Mouse (Mus musculus): ENCODE measurements at regions not wholly inside any gene's neighbourhood (a gene's known extent, or its start where the extent isn't known, plus 50 kb on each side); places are given as distances from the start of the nearest gene placed in this dataset.
"Not testable (repeated sequence)": the region's sequence is repeated elsewhere in the genome, so short reads cannot be mapped to it uniquely, and the experiment has no call there.

GRCm38 (mm10) chr13:5347503-5348469 lies 513.5 kb upstream of the Klf6 start:
- no peak overlapping the region for H3K4me3 ChIP-seq (ENCODE audit: low read depth, low read length)
- no peaks in the 10 kb centered on the region for H3K36me3 ChIP-seq (replicated peaks; ENCODE audit: control insufficient read depth, insufficient read depth, low read depth, low read length)
- H3K27me3 ChIP-seq (ENCODE audit: control insufficient read depth, insufficient read depth, low read length), result no peaks in the 10 kb centered on the region
- no peak overlapping the region for H3K4me2 ChIP-seq (ENCODE audit: low read depth, low read length)
- DNase-seq (ENCODE audit: low spot score), result no peak
- H3K9ac ChIP-seq (replicated peaks; ENCODE audit: low read length), result no peak overlapping the region
- H3K4me1 ChIP-seq (ENCODE audit: control insufficient read depth, insufficient read depth, low read length), result no peaks in the 10 kb centered on the region
- WGBS, result 70% methylated on average over 6 of the region's 6 CpGs
- H3K9me3 ChIP-seq (replicated peaks; ENCODE audit: control insufficient read depth, low read length), result no peaks in the 10 kb centered on the region
- ATAC-seq (replicated peaks; ENCODE audit: insufficient number of reproducible peaks, low FRiP score, low TSS enrichment, low read depth), result no peak
- H3K27ac ChIP-seq (replicated peaks; ENCODE audit: low read depth, low read length), result no peak overlapping the region

GRCm38 (mm10) chr13:5367058-5367797 lies 494.1 kb upstream of the Klf6 start:
- no peak overlapping the region for H3K4me2 ChIP-seq (ENCODE audit: low read depth, low read length)
- WGBS, result 87% methylated on average over 7 of the region's 7 CpGs
- H3K4me3 ChIP-seq (ENCODE audit: low read depth, low read length), result no peak overlapping the region
- no peaks in the 10 kb centered on the region for H3K27me3 ChIP-seq (ENCODE audit: control insufficient read depth, insufficient read depth, low read length)
- no peak for ATAC-seq (replicated peaks; ENCODE audit: insufficient number of reproducible peaks, low FRiP score, low TSS enrichment, low read depth)
- no peaks in the 10 kb centered on the region for H3K4me1 ChIP-seq (ENCODE audit: control insufficient read depth, insufficient read depth, low read length)
- H3K27ac ChIP-seq (replicated peaks; ENCODE audit: low read depth, low read length), result no peak overlapping the region
- H3K9me3 ChIP-seq (replicated peaks; ENCODE audit: control insufficient read depth, low read length), result no peaks in the 10 kb centered on the region
- H3K36me3 ChIP-seq (replicated peaks; ENCODE audit: control insufficient read depth, insufficient read depth, low read depth, low read length), result no peaks in the 10 kb centered on the region
- no peak overlapping the region for H3K9ac ChIP-seq (replicated peaks; ENCODE audit: low read length)
- no peak for DNase-seq (ENCODE audit: low spot score)

- DNase-seq (ENCODE audit: low spot score) (no peak), ATAC-seq (replicated peaks; ENCODE audit: insufficient number of reproducible peaks, low FRiP score, low TSS enrichment, low read depth) (no peak)
- no peak overlapping the region for H3K9ac ChIP-seq (replicated peaks; ENCODE audit: low read length)
- H3K4me1 ChIP-seq (ENCODE audit: control insufficient read depth, insufficient read depth, low read length), result no peaks in the 10 kb centered on the region
- no peaks in the 10 kb centered on the region for H3K36me3 ChIP-seq (replicated peaks; ENCODE audit: control insufficient read depth, insufficient read depth, low read depth, low read length)
- H3K4me3 ChIP-seq (ENCODE audit: low read depth, low read length), result no peak overlapping the region
- no peak overlapping the region for H3K27ac ChIP-seq (replicated peaks; ENCODE audit: low read depth, low read length)
- H3K9me3 ChIP-seq (replicated peaks; ENCODE audit: control insufficient read depth, low read length), result no peaks in the 10 kb centered on the region
- WGBS, result 76% methylated on average over 8 of the region's 8 CpGs
- H3K27me3 ChIP-seq (ENCODE audit: control insufficient read depth, insufficient read depth, low read length), result no peaks in the 10 kb centered on the region
- no peak overlapping the region for H3K4me2 ChIP-seq (ENCODE audit: low read depth, low read length)
These were observed 491.3 kb upstream of the Klf6 start for GRCm38 (mm10) chr13:5370007-5370406.

- Histone ChIP-seq H3K4me2 (ENCODE audit: low read depth, low read length) (no peak overlapping the region), H3K9me3 (replicated peaks; ENCODE audit: control insufficient read depth, low read length) (no peaks in the 10 kb centered on the region), H3K36me3 (replicated peaks; ENCODE audit: control insufficient read depth, insufficient read depth, low read depth, low read length) (no peaks in the 10 kb centered on the region), H3K27me3 (ENCODE audit: control insufficient read depth, insufficient read depth, low read length) (no peaks in the 10 kb centered on the region), H3K9ac (replicated peaks; ENCODE audit: low read length) (no peak overlapping the region), H3K4me1 (ENCODE audit: control insufficient read depth, insufficient read depth, low read length) (no peaks in the 10 kb centered on the region), H3K4me3 (ENCODE audit: low read depth, low read length) (no peak overlapping the region), H3K27ac (replicated peaks; ENCODE audit: low read depth, low read length) (no peak overlapping the region)
- DNase-seq (ENCODE audit: low spot score) (no peak), ATAC-seq (replicated peaks; ENCODE audit: insufficient number of reproducible peaks, low FRiP score, low TSS enrichment, low read depth) (no peak)
These were observed 488.1 kb upstream of the Klf6 start for GRCm38 (mm10) chr13:5373191-5373590.

- ATAC-seq (replicated peaks; ENCODE audit: insufficient number of reproducible peaks, low FRiP score, low TSS enrichment, low read depth) (no peak), DNase-seq (ENCODE audit: low spot score) (no peak)
- no peak overlapping the region for H3K9ac ChIP-seq (replicated peaks; ENCODE audit: low read length)
- no peaks in the 10 kb centered on the region for H3K36me3 ChIP-seq (replicated peaks; ENCODE audit: control insufficient read depth, insufficient read depth, low read depth, low read length)
- no peaks in the 10 kb centered on the region for H3K4me1 ChIP-seq (ENCODE audit: control insufficient read depth, insufficient read depth, low read length)
- no peak overlapping the region for H3K4me3 ChIP-seq (ENCODE audit: low read depth, low read length)
- H3K27me3 ChIP-seq (ENCODE audit: control insufficient read depth, insufficient read depth, low read length), result no peaks in the 10 kb centered on the region
- no peak overlapping the region for H3K27ac ChIP-seq (replicated peaks; ENCODE audit: low read depth, low read length)
- WGBS, result 89% methylated on average over 4 of the region's 4 CpGs
- no peaks in the 10 kb centered on the region for H3K9me3 ChIP-seq (replicated peaks; ENCODE audit: control insufficient read depth, low read length)
- no peak overlapping the region for H3K4me2 ChIP-seq (ENCODE audit: low read depth, low read length)
These were observed 453.0 kb upstream of the Klf6 start for GRCm38 (mm10) chr13:5408226-5408804.

- Histone ChIP-seq H3K4me1 (ENCODE audit: control insufficient read depth, insufficient read depth, low read length) (no peaks in the 10 kb centered on the region), H3K9ac (replicated peaks; ENCODE audit: low read length) (no peak overlapping the region), H3K27ac (replicated peaks; ENCODE audit: low read depth, low read length) (no peak overlapping the region), H3K9me3 (replicated peaks; ENCODE audit: control insufficient read depth, low read length) (no peaks in the 10 kb centered on the region), H3K4me3 (ENCODE audit: low read depth, low read length) (no peak overlapping the region), H3K27me3 (ENCODE audit: control insufficient read depth, insufficient read depth, low read length) (no peaks in the 10 kb centered on the region), H3K4me2 (ENCODE audit: low read depth, low read length) (no peak overlapping the region), H3K36me3 (replicated peaks; ENCODE audit: control insufficient read depth, insufficient read depth, low read depth, low read length) (no peaks in the 10 kb centered on the region)
- DNase-seq (ENCODE audit: low spot score) (no peak), ATAC-seq (replicated peaks; ENCODE audit: insufficient number of reproducible peaks, low FRiP score, low TSS enrichment, low read depth) (no peak)
These were observed 449.2 kb upstream of the Klf6 start for GRCm38 (mm10) chr13:5412052-5412451.

- H3K4me1 ChIP-seq (ENCODE audit: control insufficient read depth, insufficient read depth, low read length); H3K4me2 ChIP-seq (ENCODE audit: low read depth, low read length); DNase-seq (ENCODE audit: low spot score); H3K36me3 ChIP-seq (replicated peaks; ENCODE audit: control insufficient read depth, insufficient read depth, low read depth, low read length); H3K9me3 ChIP-seq (replicated peaks; ENCODE audit: control insufficient read depth, low read length); H3K4me3 ChIP-seq (ENCODE audit: low read depth, low read length); H3K27ac ChIP-seq (replicated peaks; ENCODE audit: low read depth, low read length); ATAC-seq (replicated peaks; ENCODE audit: insufficient number of reproducible peaks, low FRiP score, low TSS enrichment, low read depth); H3K9ac ChIP-seq (replicated peaks; ENCODE audit: low read length); H3K27me3 ChIP-seq (ENCODE audit: control insufficient read depth, insufficient read depth, low read length): not testable (repeated sequence)
These were observed 448.3 kb upstream of the Klf6 start for GRCm38 (mm10) chr13:5413009-5413408.

- Histone ChIP-seq H3K27ac (replicated peaks; ENCODE audit: low read depth, low read length) (no peak overlapping the region), H3K4me1 (ENCODE audit: control insufficient read depth, insufficient read depth, low read length) (no peaks in the 10 kb centered on the region), H3K9me3 (replicated peaks; ENCODE audit: control insufficient read depth, low read length) (no peaks in the 10 kb centered on the region), H3K9ac (replicated peaks; ENCODE audit: low read length) (no peak overlapping the region), H3K4me3 (ENCODE audit: low read depth, low read length) (no peak overlapping the region), H3K27me3 (ENCODE audit: control insufficient read depth, insufficient read depth, low read length) (no peaks in the 10 kb centered on the region), H3K36me3 (replicated peaks; ENCODE audit: control insufficient read depth, insufficient read depth, low read depth, low read length) (no peaks in the 10 kb centered on the region), H3K4me2 (ENCODE audit: low read depth, low read length) (no peak overlapping the region)
- DNase-seq (ENCODE audit: low spot score) (no peak), ATAC-seq (replicated peaks; ENCODE audit: insufficient number of reproducible peaks, low FRiP score, low TSS enrichment, low read depth) (no peak)
- WGBS, result 76% methylated on average over 1 of the region's 1 CpGs
These were observed 437.2 kb upstream of the Klf6 start for GRCm38 (mm10) chr13:5424110-5424509.

All from embryonic facial prominence, embryonic 11.5 days (tissue).